Mouse (Mus musculus) cerebellum, postnatal 25 days (tissue): ENCODE results near the gene Sry.

Source experiments
- DNase-seq, 2 experiments: peaks; one replicate each; pipeline ENCODE4 v3.0.0; 2021; ENCODE audit warnings: mixed read lengths in 2 of 2

The Sry gene

DNA sequence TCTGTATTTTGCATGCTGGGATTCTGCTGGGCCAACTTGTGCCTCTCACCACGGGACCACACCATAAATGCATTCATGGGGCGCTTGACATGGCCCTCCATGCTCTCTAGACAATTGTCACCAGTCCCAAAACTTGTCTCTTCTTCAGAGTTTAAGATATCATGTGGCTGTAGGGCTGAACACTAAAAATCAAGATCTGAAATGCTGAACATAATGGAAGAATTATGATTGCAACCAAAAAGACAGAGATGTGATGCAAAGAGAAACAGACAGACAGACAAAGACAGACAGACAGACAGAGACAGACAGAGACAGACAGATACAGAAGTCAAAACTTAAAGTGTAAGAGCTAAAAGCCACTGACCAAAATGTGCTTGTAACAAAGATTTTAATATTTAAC is at the start of gene Sry:
Gene Sry (minus strand): TSS at position 101 of the 400 bp plus-strand sequence.
- DNase-seq: no peak
